Comparison of ENCODE assay signal across 20 mouse cellular contexts in genomic region chr10:118057516-118057915, GRCm38 (mm10).
DNase-seq lines count a peak whose midpoint lies in the region; ATAC-seq lines count a peak whose summit lies in the region.
"Had no signal": no experiment of that assay in that cellular context is flagged by ENCODE, and none has a peak within 500 bp of the region (broad histone marks: within the 10 kb centered on the region; RNA-seq: fewer than 3 reads in every experiment).

No protein-coding gene starts in this region.

- H3K27ac ChIP-seq in forebrain, embryonic 16.5 days (ENCODE audit: low read length), result no peak overlapping the region
- H3K27ac ChIP-seq in forebrain, embryonic 10.5 days, result no peak overlapping the region
- 0 out of 2 replicates have a peak overlapping the region, but pooled peaks have one; percentile 23 for H3K27ac ChIP-seq in midbrain, embryonic 15.5 days
- H3K27ac ChIP-seq in midbrain, embryonic 16.5 days (ENCODE audit: low read length), result no peak overlapping the region
- peak overlapping the region; percentile 73; the same call in 1 of the 2 replicates for H3K27ac ChIP-seq in neural tube, embryonic 15.5 days (replicated peaks)
- H3K27ac ChIP-seq: embryonic facial prominence, embryonic 15.5 days; gastrocnemius, adult 2 months; kidney, postnatal 0 days; left cerebral cortex, adult 2 months; limb, embryonic 15.5 days; macrophage; midbrain, embryonic 12.5 days had no signal

- no peaks in the 10 kb centered on the region for H3K36me3 ChIP-seq in forebrain, embryonic 16.5 days (ENCODE audit: control insufficient read depth, insufficient read depth)
- no peaks in the 10 kb centered on the region for H3K36me3 ChIP-seq in forebrain, embryonic 10.5 days (replicated peaks)
- H3K36me3 ChIP-seq in midbrain, embryonic 15.5 days (replicated peaks), result no peaks in the 10 kb centered on the region
- H3K36me3 ChIP-seq in midbrain, embryonic 16.5 days (ENCODE audit: control insufficient read depth, insufficient read depth, low read length), result no peaks in the 10 kb centered on the region
- H3K36me3 ChIP-seq in neural tube, embryonic 15.5 days, result no peaks in the 10 kb centered on the region
- H3K36me3 ChIP-seq: embryonic facial prominence, embryonic 15.5 days; limb, embryonic 15.5 days; midbrain, embryonic 12.5 days had no signal

- H3K9ac ChIP-seq in forebrain, embryonic 16.5 days (replicated peaks; ENCODE audit: low read depth, low read length), result no peak overlapping the region
- H3K9ac ChIP-seq in midbrain, embryonic 15.5 days, result no peak overlapping the region
- H3K9ac ChIP-seq in midbrain, embryonic 16.5 days (ENCODE audit: low read depth, low read length), result no peak overlapping the region
- H3K9ac ChIP-seq in neural tube, embryonic 15.5 days (replicated peaks), result no peak overlapping the region
- H3K9ac ChIP-seq: embryonic facial prominence, embryonic 15.5 days; limb, embryonic 15.5 days; midbrain, embryonic 12.5 days had no signal

- no peaks in the 10 kb centered on the region; the same call in 1 of the 2 replicates for H3K4me1 ChIP-seq in forebrain, embryonic 16.5 days (replicated peaks; ENCODE audit: control insufficient read depth, insufficient read depth, low read length)
- H3K4me1 ChIP-seq in forebrain, embryonic 10.5 days, result peaks cover 15% of the 10 kb centered on the region
- H3K4me1 ChIP-seq in midbrain, embryonic 15.5 days, result peaks cover 14% of the 10 kb centered on the region
- H3K4me1 ChIP-seq in midbrain, embryonic 16.5 days (ENCODE audit: control insufficient read depth, insufficient read depth, low read length), result peaks cover 13% of the 10 kb centered on the region
- H3K4me1 ChIP-seq in neural tube, embryonic 15.5 days, result peaks cover 19% of the 10 kb centered on the region
- H3K4me1 ChIP-seq: embryonic facial prominence, embryonic 15.5 days had no signal

- H3K27me3 ChIP-seq in forebrain, embryonic 16.5 days (replicated peaks; ENCODE audit: control insufficient read depth, insufficient read depth, low read length), result no peaks in the 10 kb centered on the region
- H3K27me3 ChIP-seq in forebrain, embryonic 10.5 days (ENCODE audit: poor library complexity, severe bottlenecking), result peaks cover 23% of the 10 kb centered on the region
- H3K27me3 ChIP-seq in midbrain, embryonic 15.5 days (replicated peaks), result no peaks in the 10 kb centered on the region
- no peaks in the 10 kb centered on the region for H3K27me3 ChIP-seq in midbrain, embryonic 16.5 days (ENCODE audit: control insufficient read depth, insufficient read depth, low read depth, low read length)
- no peaks in the 10 kb centered on the region for H3K27me3 ChIP-seq in neural tube, embryonic 15.5 days (replicated peaks)
- H3K27me3 ChIP-seq: embryonic facial prominence, embryonic 15.5 days; limb, embryonic 15.5 days; midbrain, embryonic 12.5 days had no signal

- 53% methylated on average over 3 of the region's 3 CpGs for whole genome bisulfite sequencing in forebrain, embryonic 16.5 days
- WGBS in forebrain, embryonic 10.5 days, result 85% methylated on average over 3 of the region's 3 CpGs
- WGBS in midbrain, embryonic 15.5 days, result 64% methylated on average over 3 of the region's 3 CpGs
- whole genome bisulfite sequencing in midbrain, embryonic 16.5 days, result 67% methylated on average over 3 of the region's 3 CpGs
- 69% methylated on average over 3 of the region's 3 CpGs for WGBS in neural tube, embryonic 15.5 days

- 0 out of 2 replicates have a peak, but pooled peaks have one; percentile 26 for ATAC-seq in forebrain, embryonic 16.5 days
- ATAC-seq in midbrain, embryonic 15.5 days (replicated peaks), result no peak
- no peak for ATAC-seq in midbrain, embryonic 16.5 days
- ATAC-seq in neural tube, embryonic 15.5 days (ENCODE audit: low FRiP score), result no peak
- ATAC-seq in inflammation-experienced regulatory T-cells, adult 6 months, result no peak

- DNase-seq in forebrain, embryonic 10.5 days (ENCODE audit: extremely low spot score, low spot score), result no peak
- peak; percentile 35 to 40 for DNase-seq in thymus, postnatal 36 days
- no peak for DNase-seq in left cerebral cortex, adult 9 months (ENCODE audit: low spot score in 2 of 2)
- DNase-seq: adrenal gland, postnatal 25 days; cerebellum, adult 9-10 months; gastrocnemius, adult 2 months; left cerebral cortex, postnatal 4 days; right cerebral cortex, postnatal 25 days; spleen, adult 18-20 months had no signal

- H3K4me3 ChIP-seq in forebrain, embryonic 16.5 days (replicated peaks; ENCODE audit: low read length), result no peak overlapping the region
- H3K4me3 ChIP-seq in forebrain, embryonic 10.5 days, result no peak overlapping the region
- no peak overlapping the region for H3K4me3 ChIP-seq in midbrain, embryonic 15.5 days
- no peak overlapping the region for H3K4me3 ChIP-seq in midbrain, embryonic 16.5 days (ENCODE audit: low read depth, low read length)
- no peak overlapping the region for H3K4me3 ChIP-seq in neural tube, embryonic 15.5 days (replicated peaks)
- H3K4me3 ChIP-seq: embryonic facial prominence, embryonic 15.5 days; gastrocnemius, adult 2 months; left cerebral cortex, adult 2 months; limb, embryonic 15.5 days; midbrain, embryonic 12.5 days had no signal

- H3K9me3 ChIP-seq in forebrain, embryonic 16.5 days (ENCODE audit: control insufficient read depth, low read length), result no peaks in the 10 kb centered on the region
- peaks cover 8% of the 10 kb centered on the region; the same call in 1 of the 2 replicates for H3K9me3 ChIP-seq in forebrain, embryonic 10.5 days
- H3K9me3 ChIP-seq in midbrain, embryonic 15.5 days, result no peaks in the 10 kb centered on the region
- H3K9me3 ChIP-seq in midbrain, embryonic 16.5 days (replicated peaks; ENCODE audit: control insufficient read depth, low read length, poor library complexity, severe bottlenecking), result no peaks in the 10 kb centered on the region
- no peaks in the 10 kb centered on the region for H3K9me3 ChIP-seq in neural tube, embryonic 15.5 days (replicated peaks)
- H3K9me3 ChIP-seq: embryonic facial prominence, embryonic 15.5 days; limb, embryonic 15.5 days; midbrain, embryonic 12.5 days had no signal

- H3K4me2 ChIP-seq in forebrain, embryonic 16.5 days (ENCODE audit: low read length), result no peak overlapping the region
- H3K4me2 ChIP-seq in midbrain, embryonic 15.5 days, result no peak overlapping the region
- H3K4me2 ChIP-seq in midbrain, embryonic 16.5 days (ENCODE audit: low read length), result no peak overlapping the region; the same call in 1 of the 2 replicates
- no peak overlapping the region for H3K4me2 ChIP-seq in neural tube, embryonic 15.5 days
- H3K4me2 ChIP-seq: embryonic facial prominence, embryonic 15.5 days; limb, embryonic 15.5 days had no signal

Comparison
In these comparisons a context has a peak if more than half of its experiments do, and no peak if none do; other contexts are left out.
1. H3K27ac ChIP-seq: peak in midbrain, embryonic 15.5 days (single experiment) and neural tube, embryonic 15.5 days (single experiment); none in forebrain, embryonic 16.5 days (single experiment), forebrain, embryonic 10.5 days (single experiment) and midbrain, embryonic 16.5 days (single experiment).
2. DNase-seq: peak in thymus, postnatal 36 days (2 of 2); none in forebrain, embryonic 10.5 days (single experiment) and left cerebral cortex, adult 9 months (0 of 2).